Mouse (Mus musculus) layer of hippocampus, adult 9-11 months (tissue): ENCODE measurements around the gene Dtl.
"Not testable (repeated sequence)": the region's sequence is repeated elsewhere in the genome, so short reads cannot be mapped to it uniquely, and the experiment has no call there.

ENCODE experiments used
- DNase-seq: peaks from one replicate; pipeline ENCODE4 v3.0.0; 2022

The Dtl gene

DNA sequence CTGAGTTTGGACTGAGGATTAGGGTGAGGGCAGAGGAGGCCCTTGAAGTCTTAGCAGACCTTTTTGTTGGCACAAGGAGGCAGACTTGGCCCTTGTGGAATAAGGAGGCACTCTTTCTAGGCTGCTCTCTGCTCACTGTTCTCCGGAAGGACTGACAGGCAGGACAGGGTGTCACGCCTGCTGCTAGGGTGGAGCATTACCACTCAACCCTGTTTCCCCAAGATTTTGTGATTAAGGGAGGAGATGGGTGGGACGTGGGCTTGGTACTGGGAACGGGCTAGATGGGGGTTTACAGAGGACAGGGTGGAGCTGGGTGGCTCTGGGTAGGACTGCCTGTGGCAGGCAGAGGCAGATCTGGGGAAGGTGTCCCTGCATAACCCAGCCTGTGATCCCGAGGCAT, 57.4 kb downstream of the Dtl start:
- no peak for DNase-seq

DNA sequence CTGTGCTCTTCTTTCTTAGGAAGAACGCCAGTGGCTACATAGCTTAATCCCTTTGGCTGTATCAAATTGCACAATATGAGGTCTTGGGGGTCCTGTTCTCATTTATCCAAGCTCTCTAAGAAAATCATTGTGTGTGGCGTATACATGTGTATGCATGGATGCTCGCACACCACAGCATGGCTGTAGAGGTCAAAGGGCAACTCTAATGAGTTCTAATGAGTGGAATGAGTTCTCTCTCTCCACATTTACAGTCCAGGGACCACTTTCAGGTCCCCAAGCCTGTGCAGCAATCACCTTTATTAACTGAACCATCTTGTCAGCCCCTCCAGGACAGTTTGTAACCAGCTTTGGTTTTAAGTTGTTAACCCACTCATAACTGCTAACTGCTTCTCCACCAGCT, 58.3 kb downstream of the Dtl start:
- no peak for DNase-seq

DNA sequence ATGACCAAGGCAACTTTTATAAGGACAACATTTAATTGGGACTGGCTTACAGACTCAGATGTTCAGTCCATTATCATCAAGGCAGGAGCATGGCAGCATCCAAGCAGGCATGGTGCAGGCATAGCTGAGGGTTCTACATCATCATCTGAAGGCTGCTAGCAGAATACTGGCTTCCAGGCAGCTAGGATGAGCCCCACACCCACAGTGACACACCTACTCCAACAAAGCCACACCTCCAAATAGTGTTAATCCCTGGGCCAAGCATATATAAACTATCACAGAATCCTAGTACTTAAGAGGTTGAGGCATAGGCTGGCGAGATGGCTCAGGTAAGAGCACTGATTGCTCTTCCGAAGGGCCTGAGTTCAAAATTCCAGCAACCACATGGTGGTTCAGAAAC, 59.0 kb downstream of the Dtl start:
- not testable (repeated sequence) for DNase-seq

DNA sequence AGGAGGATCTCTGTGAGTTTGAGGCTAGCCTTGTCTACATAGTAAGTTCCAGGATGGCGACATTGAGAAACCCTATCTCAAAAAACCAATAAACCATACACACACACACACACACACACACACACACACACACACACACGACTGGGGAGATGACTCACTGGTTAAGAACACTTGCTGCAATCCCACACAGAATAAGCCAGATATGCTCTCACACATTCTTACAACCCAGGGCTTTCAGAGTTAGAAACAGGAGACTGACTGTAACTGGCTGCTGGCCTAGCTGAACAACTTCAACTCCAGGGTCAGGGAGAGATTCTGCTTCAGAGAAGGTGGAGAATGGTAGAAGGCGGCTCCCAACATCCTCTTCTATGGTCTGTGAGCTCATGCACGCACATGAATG, 62.1 kb downstream of the Dtl start:
- DNase-seq = no peak

DNA sequence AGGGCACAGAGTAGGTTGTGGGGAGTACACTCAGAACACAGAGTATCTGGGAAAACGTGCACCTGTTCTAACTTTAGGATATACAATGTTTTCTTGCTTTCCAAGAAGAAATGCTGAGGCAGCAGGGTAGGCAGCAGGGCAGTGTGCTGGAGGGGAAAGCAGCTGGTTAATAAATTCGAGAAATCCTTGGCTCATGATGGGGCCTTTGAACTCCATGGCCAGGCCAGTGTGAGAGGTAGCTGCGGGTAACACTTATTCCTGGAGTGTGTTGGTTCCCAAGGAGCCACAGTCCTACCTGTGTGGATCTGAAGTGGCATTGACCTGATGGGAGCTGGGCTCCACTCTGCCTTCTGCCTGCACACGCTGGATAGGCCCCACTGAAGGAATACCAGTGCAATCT, 63.0 kb downstream of the Dtl start:
- DNase-seq = no peak

DNA sequence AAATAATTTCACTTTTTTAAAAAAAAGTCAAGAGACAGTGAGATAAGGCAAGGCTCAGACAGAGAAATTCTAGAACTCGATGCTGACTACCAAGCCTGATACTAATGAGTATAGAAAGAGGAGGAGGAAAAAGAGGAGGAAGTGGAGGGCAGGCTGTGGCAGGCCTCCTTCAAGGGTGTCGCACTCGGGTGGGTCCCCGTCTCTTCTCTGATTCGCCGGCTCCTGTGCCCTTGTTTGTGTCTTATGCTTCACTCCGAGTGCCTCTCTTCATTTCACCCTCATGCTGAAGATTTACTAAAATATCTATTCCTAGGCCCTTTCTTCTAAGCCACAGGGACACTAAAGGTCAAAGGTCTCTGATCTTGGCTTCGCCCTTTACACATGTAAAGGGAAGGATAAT, 63.8 kb downstream of the Dtl start:
- no peak for DNase-seq

DNA sequence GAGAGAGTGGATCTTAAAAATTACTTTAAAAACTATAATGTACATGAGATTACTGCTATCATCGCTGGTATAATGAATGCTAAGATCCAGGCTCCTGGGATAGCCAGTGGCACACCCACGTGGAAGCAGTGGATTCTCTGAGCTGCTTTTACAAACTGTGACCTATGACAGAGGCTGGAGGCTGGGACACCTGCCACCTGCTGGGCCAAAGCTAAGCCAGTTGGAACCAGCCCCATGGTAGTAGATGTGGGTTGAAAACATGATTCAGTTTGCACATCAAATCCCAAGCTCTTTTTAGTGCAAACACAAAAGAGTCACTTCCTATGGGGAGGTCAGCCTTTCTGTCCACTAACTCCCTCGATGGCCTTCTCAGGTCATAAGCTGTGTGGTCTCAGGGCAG, 65.5 kb downstream of the Dtl start:
- DNase-seq = no peak

DNA sequence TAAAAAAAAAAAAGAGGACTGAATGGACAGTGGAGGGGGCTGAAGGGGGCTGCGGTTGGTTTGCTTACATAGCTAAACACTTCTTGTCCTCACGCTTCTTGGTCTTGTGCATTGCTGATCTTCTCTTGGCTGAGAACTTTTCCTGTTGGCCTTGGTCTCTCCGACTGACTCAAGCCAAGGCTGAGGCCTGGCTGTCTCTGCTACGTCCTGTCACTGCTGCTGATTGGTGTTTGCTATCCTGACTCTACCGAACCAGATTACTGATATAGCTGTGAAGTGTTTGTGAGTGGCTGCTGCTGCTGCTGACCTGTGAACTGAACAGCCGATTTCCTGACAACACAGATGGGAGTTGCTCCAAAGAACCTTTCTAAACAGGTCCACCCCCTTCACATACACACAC, 66.2 kb downstream of the Dtl start:
- no peak for DNase-seq

DNA sequence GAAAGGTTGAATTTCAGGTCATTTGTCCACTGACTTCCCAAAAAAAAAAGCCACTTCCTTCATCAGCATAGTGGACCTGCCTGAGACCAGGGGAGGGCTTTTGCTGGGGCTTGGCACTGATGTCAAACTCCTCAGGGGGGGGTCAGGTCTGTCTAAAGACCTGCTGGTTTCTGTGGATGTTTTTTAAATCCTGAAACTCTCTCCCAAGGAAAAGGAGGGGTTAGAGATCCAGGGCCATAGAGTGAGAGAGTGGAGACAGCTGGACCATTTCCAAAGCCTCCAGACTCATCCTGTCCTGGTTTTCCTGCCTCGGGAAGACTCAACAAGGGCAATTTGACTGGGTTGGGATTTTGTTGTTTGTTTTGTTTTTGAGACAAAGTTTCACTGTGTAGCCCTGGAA, 68.6 kb downstream of the Dtl start:
- no peak for DNase-seq

DNA sequence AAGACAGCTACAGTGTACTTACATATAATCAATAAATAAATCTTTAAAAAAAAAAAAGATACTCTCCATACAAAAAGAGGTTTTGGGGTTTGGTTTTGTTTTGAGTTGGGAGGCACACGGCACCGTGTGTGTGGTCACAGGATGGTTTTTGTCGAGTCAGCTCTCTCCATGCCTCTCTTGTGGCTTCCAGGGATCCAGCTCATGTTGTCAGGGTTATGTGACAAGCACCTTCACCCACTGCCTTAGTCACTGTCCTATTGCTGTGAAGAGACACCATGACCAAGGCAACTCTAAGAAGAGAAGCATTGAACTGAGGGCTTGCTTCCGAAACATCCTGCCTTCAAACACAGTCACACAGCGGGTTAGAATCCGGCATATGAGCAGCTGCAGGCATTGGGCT, 75.7 kb downstream of the Dtl start:
- DNase-seq = no peak

DNA sequence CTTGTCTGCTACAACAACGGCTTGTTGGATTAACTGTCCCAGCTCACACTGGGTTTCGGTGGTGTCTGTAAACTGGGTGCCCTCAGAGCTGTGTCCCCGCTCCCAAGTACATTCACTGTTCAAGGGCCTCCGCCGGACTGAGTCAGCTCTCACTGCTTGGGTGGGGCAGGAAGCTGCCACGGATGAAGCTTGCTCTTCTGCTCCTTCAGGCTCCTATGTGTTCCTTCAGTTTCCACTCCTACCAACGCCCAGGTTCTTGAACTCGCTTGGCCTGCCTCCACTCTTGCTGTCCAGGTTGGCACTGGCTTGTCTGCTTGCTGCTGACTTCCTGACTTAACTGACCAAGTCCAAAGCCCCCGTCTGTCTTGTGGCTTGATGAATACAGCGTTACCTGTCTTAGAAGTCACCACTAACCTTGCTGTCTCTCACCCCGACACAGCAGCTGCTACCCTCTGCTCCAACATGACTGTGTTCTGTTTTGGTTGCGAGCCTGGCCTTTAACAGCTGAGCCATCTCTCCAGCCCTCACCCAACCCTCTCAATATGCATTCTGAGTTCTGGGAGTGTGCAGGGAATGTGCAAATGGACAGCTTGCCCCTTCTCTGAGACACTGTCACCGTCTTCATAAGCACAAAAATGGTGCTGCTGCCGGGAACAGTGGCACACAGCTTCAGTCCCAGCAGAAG, 76.9 kb downstream of the Dtl start:
- DNase-seq = no peak

DNA sequence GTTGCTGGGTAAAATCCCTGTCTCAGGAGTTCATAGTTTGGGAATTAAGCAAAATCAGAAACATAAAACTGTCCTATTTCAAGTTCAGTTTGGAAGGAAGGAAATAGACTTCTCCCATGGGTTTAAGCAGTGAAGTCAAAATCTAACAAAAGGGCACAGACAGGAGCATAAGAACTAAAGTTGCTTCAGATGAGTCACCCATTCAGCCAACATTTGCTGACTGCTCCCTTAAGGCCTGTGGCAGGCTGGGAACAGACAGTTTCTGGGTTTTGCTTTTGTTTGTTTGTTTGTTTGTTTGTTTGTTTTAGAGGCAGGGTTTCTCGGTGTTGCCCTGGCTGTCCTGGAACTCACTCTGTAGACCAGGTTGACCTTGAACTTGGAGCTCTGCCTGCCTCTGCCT, 78.7 kb downstream of the Dtl start:
- DNase-seq = no peak

DNA sequence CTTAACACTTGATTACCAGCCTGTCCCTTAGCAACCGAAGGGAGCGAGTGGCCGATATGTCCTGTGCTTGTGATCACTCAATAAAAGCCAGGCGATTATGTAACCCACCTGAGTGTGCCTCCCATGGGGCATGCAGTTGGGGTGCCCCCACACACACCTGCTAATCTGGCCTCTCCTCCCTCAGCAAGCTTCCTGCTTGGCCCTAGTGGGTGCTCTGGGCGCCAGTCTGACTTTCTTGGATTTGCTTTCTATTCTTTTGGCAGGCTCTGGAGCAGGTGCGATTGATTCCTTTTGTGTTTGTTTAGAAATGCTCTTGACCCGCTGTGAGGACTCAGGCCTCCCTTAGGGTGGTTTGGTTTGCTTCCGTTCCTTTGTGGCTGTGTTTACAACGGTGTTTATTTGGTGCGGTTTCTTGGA, 80.3 kb downstream of the Dtl start:
- DNase-seq = no peak

DNA sequence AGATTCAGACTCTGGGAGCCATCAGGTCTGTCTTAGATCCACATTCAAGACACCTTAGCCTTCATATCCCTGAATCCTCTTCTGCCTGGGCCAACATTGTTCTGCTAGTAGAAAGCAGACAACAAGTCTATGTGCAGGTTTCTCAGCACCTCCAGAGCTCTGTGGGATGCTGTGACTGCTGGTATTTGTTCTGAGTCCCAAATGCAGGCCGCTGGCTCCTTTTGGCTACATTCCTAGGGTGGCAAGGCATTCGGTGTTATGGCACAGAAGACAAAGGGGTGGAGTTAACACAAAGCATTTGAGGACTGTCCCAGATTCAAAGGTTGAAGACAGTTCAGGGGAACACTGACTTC, 81.1 kb downstream of the Dtl start:
- no peak for DNase-seq

DNA sequence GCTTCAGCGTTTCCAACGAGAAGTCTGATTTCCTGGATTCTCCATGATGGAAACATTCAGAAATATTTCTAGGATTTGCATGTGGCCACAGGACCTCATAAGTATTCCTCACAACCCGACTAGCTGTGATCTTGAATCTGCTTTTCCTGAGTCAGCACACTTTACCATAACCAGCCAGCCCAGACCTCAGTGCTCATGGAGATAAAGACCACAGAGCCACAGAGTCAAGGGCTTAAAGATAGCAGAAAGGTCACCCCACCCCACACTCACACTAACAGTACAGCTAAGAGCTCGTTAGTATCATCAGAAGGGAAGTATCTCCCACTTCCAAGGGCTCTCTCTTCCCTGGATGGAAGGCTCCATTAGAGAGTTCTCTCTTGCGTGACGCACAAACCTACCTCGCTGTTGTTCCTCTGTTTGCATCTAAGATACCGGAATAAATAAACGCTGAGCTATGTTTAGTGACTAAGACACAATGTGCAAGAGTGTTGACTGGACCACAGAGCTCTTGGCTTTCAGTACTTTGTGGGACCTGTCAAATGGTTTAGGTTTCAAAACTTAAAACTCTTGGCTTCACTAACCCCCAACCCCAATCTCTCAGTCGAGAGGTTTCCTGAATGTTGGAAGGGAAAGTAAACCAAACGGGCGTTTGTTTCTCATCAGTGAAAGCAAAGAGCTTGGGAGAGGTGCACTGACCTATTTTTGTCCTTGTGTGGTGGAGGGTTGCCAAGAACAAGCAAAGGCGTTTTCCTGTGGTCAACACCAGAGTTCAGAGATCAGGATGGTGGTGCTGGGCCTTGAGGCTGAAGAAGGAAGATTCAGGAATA, 81.7 kb downstream of the Dtl start:
- no peak for DNase-seq

DNA sequence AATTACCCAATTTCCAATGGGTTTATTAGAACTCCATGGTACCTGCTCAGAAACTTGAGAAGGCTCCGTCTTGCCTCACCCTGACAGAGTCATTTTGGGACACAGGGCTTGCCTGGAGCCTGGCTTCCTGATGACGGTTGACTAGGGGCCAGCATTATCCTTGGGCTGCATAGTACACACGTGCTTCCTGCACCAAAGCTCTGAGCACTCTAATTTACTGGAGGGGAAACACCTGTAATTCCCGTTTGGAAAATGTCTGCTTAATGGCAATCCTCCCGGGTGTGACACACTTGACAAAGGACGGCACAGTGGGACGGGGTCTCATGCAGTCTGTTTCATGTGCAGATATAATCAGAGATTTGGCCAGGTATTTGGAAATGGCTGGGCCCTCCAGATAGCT, 84.9 kb downstream of the Dtl start:
- no peak for DNase-seq
